Mouse (Mus musculus): ENCODE measurements around the gene Ism1. TPM values are rescaled to one million over a fixed set of nuclear protein-coding genes. Genes with fewer than 3 reads are reported as not detected.

The Ism1 gene
- polyA plus RNA-seq, 1 experiment from 2014 or later, result not detected

GRCm38 (mm10) chr2:139678275-139679140, 530 bp downstream of the Ism1 start:
- peak overlapping the region; percentile 69 for H3K4me2 ChIP-seq
- no peaks in the 10 kb centered on the region for H3K9me3 ChIP-seq (replicated peaks)
- DNase-seq (no peak), ATAC-seq (ENCODE audit: low read depth) (peak; percentile 57)
- H3K36me3 ChIP-seq, result no peaks in the 10 kb centered on the region
- H3K27me3 ChIP-seq, result peaks cover 56% of the 10 kb centered on the region
- no peaks in the 10 kb centered on the region for H3K4me1 ChIP-seq (replicated peaks)
- peak overlapping the region; percentile 39; the same call in 1 of the 2 replicates for H3K9ac ChIP-seq
- WGBS (ENCODE audit: insufficient replicate concordance), result 1% methylated on average over 64 of the region's 84 CpGs
- peak overlapping the region; percentile 62 for H3K4me3 ChIP-seq (replicated peaks)
- H3K27ac ChIP-seq, result no peak overlapping the region

GRCm38 (mm10) chr2:139682540-139682939, 4.6 kb downstream of the Ism1 start:
- H3K4me1 ChIP-seq (replicated peaks), result no peaks in the 10 kb centered on the region
- H3K36me3 ChIP-seq, result no peaks in the 10 kb centered on the region
- WGBS (ENCODE audit: insufficient replicate concordance), result 46% methylated on average over 3 of the region's 3 CpGs

GRCm38 (mm10) chr2:139689442-139690003, 11.5 kb downstream of the Ism1 start:
- DNase-seq (no peak), ATAC-seq (ENCODE audit: low read depth) (no peak)
- Histone ChIP-seq H3K4me3 (replicated peaks) (no peak overlapping the region), H3K36me3 (no peaks in the 10 kb centered on the region), H3K9me3 (replicated peaks) (no peaks in the 10 kb centered on the region), H3K27me3 (no peaks in the 10 kb centered on the region), H3K4me1 (replicated peaks) (no peaks in the 10 kb centered on the region), H3K9ac (no peak overlapping the region), H3K4me2 (no peak overlapping the region), H3K27ac (no peak overlapping the region)
- WGBS (ENCODE audit: insufficient replicate concordance), result 61% methylated on average over 1 of the region's 1 CpGs

More at GRCm38 (mm10) chr2:139682540-139682939, 4.6 kb downstream of the Ism1 start:
- Histone ChIP-seq H3K4me2 (no peak overlapping the region), H3K27me3 (peaks cover 28% of the 10 kb centered on the region), H3K9me3 (replicated peaks) (no peaks in the 10 kb centered on the region), H3K4me3 (replicated peaks) (no peak overlapping the region), H3K27ac (no peak overlapping the region), H3K9ac (no peak overlapping the region)
- ATAC-seq (ENCODE audit: low read depth), result no peak
- no peak for DNase-seq

GRCm38 (mm10) chr2:139693521-139693920, 15.5 kb downstream of the Ism1 start:
- no peaks in the 10 kb centered on the region for H3K36me3 ChIP-seq
- H3K4me1 ChIP-seq (replicated peaks), result no peaks in the 10 kb centered on the region
- H3K27me3 ChIP-seq, result no peaks in the 10 kb centered on the region
- H3K4me3 ChIP-seq (replicated peaks), result no peak overlapping the region
- ATAC-seq (ENCODE audit: low read depth) (no peak), DNase-seq (no peak)
- no peaks in the 10 kb centered on the region for H3K9me3 ChIP-seq (replicated peaks)
- H3K9ac ChIP-seq, result no peak overlapping the region
- 65% methylated on average over 3 of the region's 3 CpGs for WGBS (ENCODE audit: insufficient replicate concordance)
- no peak overlapping the region for H3K27ac ChIP-seq
- H3K4me2 ChIP-seq, result no peak overlapping the region

GRCm38 (mm10) chr2:139694638-139695037, 16.7 kb downstream of the Ism1 start:
- no peaks in the 10 kb centered on the region for H3K27me3 ChIP-seq
- no peaks in the 10 kb centered on the region for H3K9me3 ChIP-seq (replicated peaks)
- H3K4me2 ChIP-seq, result no peak overlapping the region
- DNase-seq (no peak), ATAC-seq (ENCODE audit: low read depth) (no peak)
- H3K36me3 ChIP-seq, result no peaks in the 10 kb centered on the region
- no peaks in the 10 kb centered on the region for H3K4me1 ChIP-seq (replicated peaks)
- no peak overlapping the region for H3K9ac ChIP-seq
- H3K4me3 ChIP-seq (replicated peaks), result no peak overlapping the region
- no peak overlapping the region for H3K27ac ChIP-seq
- WGBS (ENCODE audit: insufficient replicate concordance), result 56% methylated on average over 5 of the region's 5 CpGs

- no peak for DNase-seq
- WGBS (ENCODE audit: insufficient replicate concordance), result 64% methylated on average over 2 of the region's 2 CpGs
- H3K4me1 ChIP-seq (replicated peaks), result no peaks in the 10 kb centered on the region
Observed at GRCm38 (mm10) chr2:139696578-139696977, 18.6 kb downstream of the Ism1 start.

GRCm38 (mm10) chr2:139700609-139701008, 22.6 kb downstream of the Ism1 start:
- Histone ChIP-seq H3K27me3 (no peaks in the 10 kb centered on the region), H3K4me2 (no peak overlapping the region), H3K27ac (no peak overlapping the region), H3K9me3 (replicated peaks) (0 out of 2 replicates have a peak, but pooled peaks cover 8% of the 10 kb centered on the region), H3K9ac (no peak overlapping the region), H3K4me1 (replicated peaks) (no peaks in the 10 kb centered on the region), H3K4me3 (replicated peaks) (no peak overlapping the region), H3K36me3 (no peaks in the 10 kb centered on the region)
- WGBS (ENCODE audit: insufficient replicate concordance), result 70% methylated on average over 1 of the region's 1 CpGs
- no peak for DNase-seq
- ATAC-seq (ENCODE audit: low read depth), result no peak

More at GRCm38 (mm10) chr2:139696578-139696977, 18.6 kb downstream of the Ism1 start:
- H3K4me3 ChIP-seq (replicated peaks), result no peak overlapping the region
- 0 out of 2 replicates have a peak, but pooled peaks cover 8% of the 10 kb centered on the region for H3K9me3 ChIP-seq (replicated peaks)
- H3K27ac ChIP-seq, result no peak overlapping the region
- H3K27me3 ChIP-seq, result no peaks in the 10 kb centered on the region
- no peaks in the 10 kb centered on the region for H3K36me3 ChIP-seq
- no peak for ATAC-seq (ENCODE audit: low read depth)
- no peak overlapping the region for H3K9ac ChIP-seq
- H3K4me2 ChIP-seq, result no peak overlapping the region

GRCm38 (mm10) chr2:139704951-139705350, 27.0 kb downstream of the Ism1 start:
- 0 out of 2 replicates have a peak, but pooled peaks cover 8% of the 10 kb centered on the region for H3K9me3 ChIP-seq (replicated peaks)
- no peak overlapping the region for H3K27ac ChIP-seq
- no peak overlapping the region for H3K9ac ChIP-seq
- 35% methylated on average over 3 of the region's 3 CpGs for WGBS (ENCODE audit: insufficient replicate concordance)
- no peak for DNase-seq
- no peak overlapping the region for H3K4me2 ChIP-seq
- no peak for ATAC-seq (ENCODE audit: low read depth)
- H3K27me3 ChIP-seq, result no peaks in the 10 kb centered on the region
- no peak overlapping the region for H3K4me3 ChIP-seq (replicated peaks)
- no peaks in the 10 kb centered on the region for H3K36me3 ChIP-seq
- H3K4me1 ChIP-seq (replicated peaks), result no peaks in the 10 kb centered on the region

GRCm38 (mm10) chr2:139708194-139708899, 30.4 kb downstream of the Ism1 start:
- no peak overlapping the region for H3K9ac ChIP-seq
- WGBS (ENCODE audit: insufficient replicate concordance), result 70% methylated on average over 6 of the region's 6 CpGs
- DNase-seq, result no peak
- no peaks in the 10 kb centered on the region for H3K4me1 ChIP-seq (replicated peaks)
- H3K4me2 ChIP-seq, result no peak overlapping the region
- no peaks in the 10 kb centered on the region for H3K27me3 ChIP-seq
- ATAC-seq (ENCODE audit: low read depth), result no peak
- H3K4me3 ChIP-seq (replicated peaks), result no peak overlapping the region
- no peak overlapping the region for H3K27ac ChIP-seq
- no peaks in the 10 kb centered on the region for H3K36me3 ChIP-seq
- H3K9me3 ChIP-seq (replicated peaks), result no peaks in the 10 kb centered on the region

GRCm38 (mm10) chr2:139711640-139712039, 33.7 kb downstream of the Ism1 start:
- Histone ChIP-seq H3K9ac (no peak overlapping the region), H3K4me1 (replicated peaks) (no peaks in the 10 kb centered on the region), H3K27me3 (no peaks in the 10 kb centered on the region), H3K36me3 (no peaks in the 10 kb centered on the region), H3K4me2 (no peak overlapping the region), H3K4me3 (replicated peaks) (no peak overlapping the region), H3K9me3 (replicated peaks) (no peaks in the 10 kb centered on the region), H3K27ac (no peak overlapping the region)
- WGBS (ENCODE audit: insufficient replicate concordance), result 56% methylated on average over 3 of the region's 3 CpGs
- ATAC-seq (ENCODE audit: low read depth), result no peak
- no peak for DNase-seq

- Histone ChIP-seq H3K4me1 (replicated peaks) (no peaks in the 10 kb centered on the region), H3K9ac (no peak overlapping the region), H3K36me3 (no peaks in the 10 kb centered on the region), H3K27ac (no peak overlapping the region), H3K9me3 (replicated peaks) (no peaks in the 10 kb centered on the region), H3K4me3 (replicated peaks) (no peak overlapping the region), H3K4me2 (no peak overlapping the region), H3K27me3 (no peaks in the 10 kb centered on the region)
- whole genome bisulfite sequencing (ENCODE audit: insufficient replicate concordance), result 75% methylated on average over 10 of the region's 10 CpGs
- no peak for ATAC-seq (ENCODE audit: low read depth)
- DNase-seq, result no peak
Observed at GRCm38 (mm10) chr2:139712046-139712445, 34.1 kb downstream of the Ism1 start.

Data from liver, embryonic 13.5 days (tissue).